Mouse (Mus musculus) cerebellum, postnatal 10 days (tissue): ENCODE results near the gene Smpd3.

Source experiments
- DNase-seq, 2 experiments: peaks; one replicate each; pipeline ENCODE4 v3.0.0; 2021; ENCODE audit warnings: mixed read lengths in 2 of 2

Smpd3 gene

GRCm38 (mm10) chr8:106337852-106338521 is at the start of gene Smpd3:
Smpd3 (minus strand) TSS chr8:106337988.
- peak; percentile 100 for DNase-seq

GRCm38 (mm10) chr8:106381026-106381425 is 43.2 kb upstream of the Smpd3 start:
- DNase-seq = no peak

DNA sequence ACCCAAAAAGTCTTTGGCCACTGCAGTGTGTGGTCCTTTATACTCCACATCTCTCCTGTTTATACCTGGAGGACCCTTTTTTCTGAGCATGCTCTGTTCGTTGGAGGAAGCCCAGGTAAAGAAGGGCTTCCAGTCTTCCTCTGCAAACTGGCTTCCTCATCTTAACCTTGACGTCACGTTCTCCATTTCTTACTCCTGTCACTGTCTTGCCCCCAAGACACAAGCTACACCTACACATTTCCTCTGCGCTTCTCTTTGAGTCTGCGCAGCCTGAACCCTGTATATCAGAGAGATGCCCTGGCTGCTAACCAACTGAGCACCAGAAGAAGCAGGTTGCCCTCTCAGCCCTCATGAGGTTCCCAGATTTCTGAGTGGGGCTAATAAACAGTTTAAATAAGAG is 41.6 kb upstream of the Smpd3 start:
- no peak for DNase-seq

- DNase-seq = peak; percentile 44
These were observed 40.8 kb upstream of the Smpd3 start for GRCm38 (mm10) chr8:106378501-106379048.

GRCm38 (mm10) chr8:106376862-106377261 is 39.1 kb upstream of the Smpd3 start:
- DNase-seq = peak; percentile 85 to 87

DNA sequence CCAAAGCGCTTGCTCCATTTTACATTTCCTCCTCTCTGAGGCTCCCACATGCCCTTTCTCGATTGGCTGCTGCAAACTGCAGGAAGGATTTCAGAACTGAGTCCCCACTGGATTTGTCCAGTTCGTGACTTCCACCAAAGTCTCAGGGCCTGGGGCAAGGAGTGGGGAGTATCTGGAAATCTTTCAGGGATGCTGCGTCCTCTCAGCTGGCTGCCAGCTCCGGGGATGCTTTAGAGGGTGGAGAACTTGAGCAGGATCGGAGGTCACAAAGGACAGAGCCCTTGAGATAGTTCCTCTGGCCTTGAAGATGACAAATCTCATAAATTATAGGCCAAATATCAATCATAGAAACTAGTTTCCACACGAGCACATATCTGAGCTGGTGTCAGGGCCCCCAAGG is 38.2 kb upstream of the Smpd3 start:
- peak in 1 of 2 experiments; percentile 7 for DNase-seq

- no peak for DNase-seq
These were observed 31.3 kb upstream of the Smpd3 start for GRCm38 (mm10) chr8:106369069-106369468.

DNA sequence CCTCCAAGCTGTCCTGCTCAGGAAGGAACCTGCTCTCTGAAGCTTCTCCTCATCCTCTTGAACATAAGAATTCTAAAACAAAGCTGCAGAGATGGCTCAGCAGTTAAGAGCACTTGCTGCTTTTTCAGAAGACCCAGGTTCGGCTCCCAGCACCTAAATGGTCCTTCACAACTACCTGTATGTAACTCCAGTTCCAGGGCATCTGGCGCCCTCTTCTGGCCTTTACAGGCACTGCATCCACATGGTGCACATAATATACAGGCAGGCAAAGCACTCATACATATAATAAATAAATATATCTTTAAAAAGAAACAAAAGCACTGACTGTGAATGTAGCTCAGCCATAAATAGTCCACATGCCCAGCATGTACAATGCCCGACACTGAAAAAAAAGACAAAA is 30.7 kb upstream of the Smpd3 start:
- peak; percentile 20 to 24 for DNase-seq

- DNase-seq = no peak
These were observed 27.0 kb upstream of the Smpd3 start for GRCm38 (mm10) chr8:106364837-106365236.

- no peak for DNase-seq
These were observed 26.5 kb upstream of the Smpd3 start for GRCm38 (mm10) chr8:106364278-106364677.

GRCm38 (mm10) chr8:106363321-106363720 is 25.5 kb upstream of the Smpd3 start:
- DNase-seq = no peak

DNA sequence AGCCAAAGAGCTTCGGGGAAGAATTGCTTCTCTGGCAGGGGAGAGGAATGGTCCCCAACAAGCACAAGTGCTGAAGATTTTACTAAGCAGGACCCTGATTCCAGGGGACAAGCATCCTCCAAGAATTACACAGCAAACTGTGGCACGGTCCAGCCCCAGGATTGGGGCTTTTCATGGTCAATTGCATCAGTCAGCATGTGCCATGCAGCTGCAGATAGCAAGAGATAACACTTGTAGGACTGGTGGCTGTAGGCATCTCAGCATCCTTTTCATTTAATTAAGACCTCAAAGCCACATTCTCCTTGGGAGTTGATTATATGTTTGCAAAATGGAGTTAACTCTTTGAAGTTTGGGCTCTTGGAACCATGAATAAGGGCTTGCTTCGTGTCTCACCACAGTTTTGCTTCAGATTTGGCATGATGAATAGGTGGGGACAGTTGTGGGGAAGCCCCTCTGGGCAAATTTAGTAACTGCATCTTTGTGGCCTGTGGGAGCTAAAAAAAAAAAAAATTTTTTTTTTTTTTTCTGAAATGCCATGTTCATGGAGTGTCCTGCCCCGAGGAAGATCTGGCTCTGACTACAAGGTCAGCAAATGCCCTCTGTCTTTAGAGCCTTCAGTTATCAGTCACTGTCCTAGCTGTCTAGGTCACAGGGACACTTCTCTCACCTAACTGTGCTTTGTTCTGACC is 22.0 kb upstream of the Smpd3 start:
- DNase-seq = no peak

DNA sequence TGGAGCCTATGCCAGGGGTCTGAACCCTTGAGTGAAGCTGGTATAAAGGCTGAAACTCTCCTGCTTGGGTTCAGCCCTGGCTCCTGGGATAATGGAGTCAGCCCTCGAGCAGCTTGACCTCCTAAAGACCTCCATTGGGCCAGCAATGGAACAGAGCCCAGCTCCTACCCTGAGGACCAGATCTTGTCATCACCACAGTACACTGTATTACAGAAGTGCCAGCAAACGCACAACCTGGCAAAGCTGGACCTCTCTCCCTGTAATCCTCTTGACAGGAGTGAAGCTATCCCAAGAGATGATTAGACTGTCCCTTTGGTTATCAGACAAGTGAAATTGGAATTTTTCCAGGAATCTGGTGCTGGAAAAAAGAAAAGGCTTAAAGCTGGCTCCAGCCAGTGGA is 13.3 kb upstream of the Smpd3 start:
- peak in 1 of 2 experiments; percentile 20 for DNase-seq

DNA sequence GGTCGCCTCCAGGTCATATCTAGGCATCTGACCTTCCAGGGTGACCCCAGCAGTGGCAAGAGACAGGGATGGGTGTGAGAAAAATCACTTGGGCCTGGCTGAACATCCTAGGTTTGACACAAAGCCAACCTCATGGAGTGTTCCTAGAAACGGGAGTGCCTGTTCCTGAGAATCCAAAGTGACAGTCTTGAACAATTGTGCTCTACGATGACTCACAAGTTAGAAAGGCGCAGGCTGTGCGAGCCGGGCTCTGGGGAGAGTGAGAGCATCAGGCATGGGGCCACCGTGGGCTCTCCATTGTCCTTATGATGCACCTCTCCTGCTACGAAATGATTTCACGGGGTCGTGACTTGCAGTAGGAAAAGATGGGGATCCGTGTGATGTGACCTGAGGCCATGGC is 11.6 kb upstream of the Smpd3 start:
- DNase-seq = no peak

GRCm38 (mm10) chr8:106346123-106346522 is 8.3 kb upstream of the Smpd3 start:
- DNase-seq = no peak

DNA sequence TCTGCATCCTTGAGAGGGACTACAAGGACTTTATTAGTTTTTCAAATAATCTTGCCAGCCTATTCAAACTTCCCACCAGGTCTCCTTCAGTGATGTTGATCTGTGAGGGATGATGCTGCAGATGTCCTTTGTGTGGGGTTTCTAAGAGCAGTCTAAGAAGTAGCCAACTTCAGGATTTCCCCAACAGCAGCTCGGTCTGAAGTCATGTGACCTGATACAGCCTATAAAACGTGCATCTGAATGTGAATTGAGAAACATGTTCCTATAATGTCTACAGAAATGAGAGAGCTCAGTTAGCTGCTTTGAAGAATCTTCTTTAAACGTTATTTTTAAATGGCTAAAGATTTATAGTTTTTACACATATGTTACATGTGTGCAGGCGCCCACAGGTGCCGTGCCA is 5.7 kb upstream of the Smpd3 start:
- no peak for DNase-seq

- DNase-seq = no peak
These were observed 5.0 kb upstream of the Smpd3 start for GRCm38 (mm10) chr8:106342828-106343227.

DNA sequence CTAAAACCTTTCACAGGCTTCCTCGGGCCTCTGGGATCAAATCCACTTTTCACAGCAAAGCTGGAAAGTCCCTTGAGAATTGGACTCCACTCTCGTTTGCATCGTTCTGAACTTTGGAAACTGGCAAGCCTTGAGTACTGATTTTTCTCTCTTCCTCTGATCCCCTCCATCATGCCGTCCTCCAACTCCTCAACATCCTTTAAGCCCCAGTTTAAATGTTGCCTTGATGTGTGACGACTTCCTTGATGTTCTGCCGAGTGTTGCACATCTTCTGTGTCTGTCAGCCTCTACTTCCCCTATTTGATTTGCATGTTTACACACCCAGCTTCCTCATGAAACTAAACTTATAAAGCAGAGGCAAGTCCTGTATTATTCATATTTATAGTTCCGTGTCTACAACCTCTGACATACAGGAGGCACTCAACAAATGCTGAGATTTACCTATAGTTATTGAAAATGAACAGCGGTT is 987 bp upstream of the Smpd3 start:
- peak in 1 of 2 experiments; percentile 37 for DNase-seq

- DNase-seq = peak; percentile 76 to 78
These were observed 1.2 kb downstream of the Smpd3 start for GRCm38 (mm10) chr8:106336561-106336960.

DNA sequence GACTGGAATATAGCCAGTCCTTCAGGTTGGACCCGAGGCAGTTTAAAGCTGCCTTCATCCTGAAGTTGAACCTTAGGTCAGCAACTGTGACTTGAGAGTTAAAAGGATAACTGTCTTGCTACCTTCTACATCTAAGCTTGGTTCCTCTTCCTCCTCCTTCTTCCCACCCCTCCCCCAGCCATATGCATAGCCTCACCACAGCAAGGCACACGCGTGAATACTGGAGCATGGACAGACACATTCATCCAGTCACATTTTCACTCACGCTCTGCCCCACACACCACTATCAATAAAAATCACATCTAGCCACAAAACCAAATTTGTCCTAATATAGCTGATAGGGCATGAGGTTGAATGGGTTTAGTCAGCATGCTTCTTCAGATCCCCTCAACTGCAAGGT is 1.8 kb downstream of the Smpd3 start:
- peak in 1 of 2 experiments; percentile 45 for DNase-seq

DNA sequence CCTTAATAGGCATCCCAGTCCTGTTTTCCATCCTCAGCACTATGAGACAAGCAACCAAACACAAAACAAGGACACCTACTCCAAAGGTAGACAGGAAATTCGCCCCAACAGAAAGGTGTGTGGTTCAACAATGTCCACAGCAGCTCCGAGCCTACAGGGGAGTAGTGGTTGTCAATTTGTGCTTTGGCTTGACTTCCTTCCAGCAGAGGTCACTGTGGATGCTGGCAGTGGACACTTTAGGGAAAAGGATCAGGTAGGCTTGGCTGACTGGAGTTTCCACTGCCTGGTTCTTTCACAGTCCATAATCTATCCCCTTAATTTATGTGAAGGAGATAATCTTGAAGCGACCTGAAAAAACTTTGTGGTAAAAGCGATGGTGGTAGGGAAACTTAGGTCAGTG is 2.6 kb downstream of the Smpd3 start:
- DNase-seq = peak; percentile 78 to 79

- no peak for DNase-seq
These were observed 4.4 kb downstream of the Smpd3 start for GRCm38 (mm10) chr8:106333346-106333745.

DNA sequence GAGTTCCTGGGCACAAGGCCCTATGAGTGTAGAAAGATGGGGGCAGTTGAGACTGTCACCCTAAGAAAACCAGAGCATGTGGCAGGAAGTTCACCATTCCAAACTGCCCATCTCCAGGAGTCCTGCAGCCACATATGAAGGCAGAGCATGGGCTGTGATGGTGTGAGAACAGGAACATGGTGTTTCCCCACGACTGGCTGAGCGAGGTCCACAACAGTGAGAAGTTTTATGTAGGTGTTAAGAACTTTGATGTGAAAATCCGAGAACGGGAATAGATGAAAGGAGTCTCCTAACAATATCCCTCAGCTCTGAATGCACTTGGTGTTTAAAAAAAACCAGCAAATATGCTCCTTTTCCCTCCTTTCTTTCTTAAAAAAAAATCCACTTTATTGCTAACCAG is 5.3 kb downstream of the Smpd3 start:
- DNase-seq = no peak

- DNase-seq = peak; percentile 73 to 79
These were observed 11.2 kb downstream of the Smpd3 start for GRCm38 (mm10) chr8:106326624-106327023.
